Mouse (Mus musculus): ENCODE measurements around the gene Aqp3.

- TF ChIP-seq POLR2A (IDR thresholded peaks at IDR 0.05; ENCODE audit: borderline replicate concordance, control insufficient read depth, low read depth, low read length), result no peak
- no peak for TF ChIP-seq CTCF (IDR thresholded peaks at IDR 0.05; ENCODE audit: control insufficient read depth, insufficient read depth, low read length)
Observed at GRCm38 (mm10) chr4:41132471-41132870, 34.5 kb upstream of the Aqp3 start.
